ENCODE assay signal across 8 mouse cellular contexts in genomic region chr15:75189116-75189515, GRCm38 (mm10). TPM values are rescaled to one million over a fixed set of nuclear protein-coding genes. Genes with fewer than 3 reads are reported as not detected.
DNase-seq lines count a peak whose midpoint lies in the region; ATAC-seq lines count a peak whose summit lies in the region.

No protein-coding gene starts in this region.

- H3K36me3 ChIP-seq in midbrain, embryonic 14.5 days (ENCODE audit: control insufficient read depth, insufficient read depth, low read length), result no peaks in the 10 kb centered on the region
- no peaks in the 10 kb centered on the region for H3K36me3 ChIP-seq in midbrain, embryonic 16.5 days (ENCODE audit: control insufficient read depth, insufficient read depth, low read length)

- no peaks in the 10 kb centered on the region for H3K27me3 ChIP-seq in midbrain, embryonic 14.5 days (ENCODE audit: control insufficient read depth, insufficient read depth, low read length)
- H3K27me3 ChIP-seq in midbrain, embryonic 16.5 days (ENCODE audit: control insufficient read depth, insufficient read depth, low read depth, low read length), result no peaks in the 10 kb centered on the region

- ATAC-seq in midbrain, embryonic 14.5 days (ENCODE audit: low FRiP score, low TSS enrichment), result no peak
- ATAC-seq in midbrain, embryonic 16.5 days, result no peak

- H3K9me3 ChIP-seq in midbrain, embryonic 14.5 days (ENCODE audit: control insufficient read depth, low read length), result no peaks in the 10 kb centered on the region
- no peaks in the 10 kb centered on the region for H3K9me3 ChIP-seq in midbrain, embryonic 16.5 days (replicated peaks; ENCODE audit: control insufficient read depth, low read length, poor library complexity, severe bottlenecking)

- H3K9ac ChIP-seq in midbrain, embryonic 14.5 days (replicated peaks; ENCODE audit: low read length), result no peak overlapping the region
- H3K9ac ChIP-seq in midbrain, embryonic 16.5 days (ENCODE audit: low read depth, low read length), result no peak overlapping the region

- H3K4me1 ChIP-seq in midbrain, embryonic 14.5 days (ENCODE audit: control insufficient read depth, insufficient read depth, low read length), result no peaks in the 10 kb centered on the region
- H3K4me1 ChIP-seq in midbrain, embryonic 16.5 days (ENCODE audit: control insufficient read depth, insufficient read depth, low read length), result no peaks in the 10 kb centered on the region

- 61% methylated on average over 2 of the region's 2 CpGs for WGBS in midbrain, embryonic 14.5 days
- WGBS in midbrain, embryonic 16.5 days, result 74% methylated on average over 2 of the region's 2 CpGs

- no peak overlapping the region for H3K27ac ChIP-seq in midbrain, embryonic 14.5 days (replicated peaks; ENCODE audit: low read depth, low read length)
- no peak overlapping the region for H3K27ac ChIP-seq in midbrain, embryonic 16.5 days (ENCODE audit: low read length)

- no peak overlapping the region for H3K4me3 ChIP-seq in midbrain, embryonic 14.5 days (replicated peaks; ENCODE audit: low read depth, low read length)
- H3K4me3 ChIP-seq in midbrain, embryonic 16.5 days (ENCODE audit: low read depth, low read length), result no peak overlapping the region

- H3K4me2 ChIP-seq in midbrain, embryonic 14.5 days (ENCODE audit: low read length), result no peak overlapping the region
- H3K4me2 ChIP-seq in midbrain, embryonic 16.5 days (ENCODE audit: low read length), result no peak overlapping the region

- DNase-seq in cerebellum, adult 9-10 months, result peak; percentile 9
- no peak for DNase-seq in cerebellum, adult 11-12 months
- DNase-seq in midbrain, embryonic 14.5 days, result peak; percentile 61
- peak; percentile 1 for DNase-seq in embryo, embryonic 11.5 days (ENCODE audit: low read depth, low spot score)
- DNase-seq in mesoderm, embryonic 11.5 days (ENCODE audit: low read depth, low spot score), result peak; percentile 10
- DNase-seq in ovary, postnatal 36 days (ENCODE audit: low spot score), result no peak
- no peak for DNase-seq in right cerebral cortex, postnatal 4 days

RNA-seq across cellular contexts. Expression of gene BC025446, which starts 27.1 kb away (rescaled TPM):
- polyA plus RNA-seq in midbrain, embryonic 14.5 days (2014; fragmentation: Nextera tagmentation; extraction: Ambion mirVana), result not detected in 2 replicates
- not detected in 2 replicates for polyA plus RNA-seq in midbrain, embryonic 16.5 days (2015; fragmentation: Nextera tagmentation; extraction: Ambion mirVana)

RNA-seq across cellular contexts. Expression of gene Ly6g, which starts 34.1 kb away (rescaled TPM):
- polyA plus RNA-seq in midbrain, embryonic 14.5 days (2014; fragmentation: Nextera tagmentation; extraction: Ambion mirVana), result not detected in 2 replicates
- not detected in 2 replicates for polyA plus RNA-seq in midbrain, embryonic 16.5 days (2015; fragmentation: Nextera tagmentation; extraction: Ambion mirVana)

Comparison
In these comparisons a context has a peak if more than half of its experiments do, and no peak if none do; other contexts are left out.
1. DNase-seq: peak in cerebellum, adult 9-10 months (single experiment), midbrain, embryonic 14.5 days (single experiment), embryo, embryonic 11.5 days (single experiment) and mesoderm, embryonic 11.5 days (single experiment); none in cerebellum, adult 11-12 months (single experiment), ovary, postnatal 36 days (single experiment) and right cerebral cortex, postnatal 4 days (single experiment).